Mouse (Mus musculus): ENCODE results near the gene Msantd2. TPM values are rescaled to one million over a fixed set of nuclear protein-coding genes. Genes with fewer than 3 reads are reported as not detected.

The Msantd2 gene
- polyA plus RNA-seq, 1 experiment from 2014 or later, result 33.0 TPM

- no peak for ATAC-seq (replicated peaks; ENCODE audit: insufficient number of reproducible peaks, low FRiP score, low TSS enrichment, low read depth)
- Histone ChIP-seq H3K27ac (replicated peaks; ENCODE audit: low read depth, low read length) (no peak overlapping the region), H3K4me2 (ENCODE audit: low read depth, low read length) (no peak overlapping the region), H3K4me1 (ENCODE audit: control insufficient read depth, insufficient read depth, low read length) (no peaks in the 10 kb centered on the region), H3K36me3 (replicated peaks; ENCODE audit: control insufficient read depth, insufficient read depth, low read depth, low read length) (no peaks in the 10 kb centered on the region), H3K9me3 (replicated peaks; ENCODE audit: control insufficient read depth, low read length) (no peaks in the 10 kb centered on the region), H3K4me3 (ENCODE audit: low read depth, low read length) (no peak overlapping the region), H3K9ac (replicated peaks; ENCODE audit: low read length) (no peak overlapping the region), H3K27me3 (ENCODE audit: control insufficient read depth, insufficient read depth, low read length) (no peaks in the 10 kb centered on the region)
- 58% methylated on average over 3 of the region's 3 CpGs for WGBS
- no peak for DNase-seq (ENCODE audit: low spot score)
Observed at GRCm38 (mm10) chr9:37572204-37572876, 83.2 kb downstream of the Msantd2 start.

Other genes with a start within 250 kb of the Msantd2 start
- gene Slc37a2, start 233.6 kb upstream of the Msantd2 start, polyA plus RNA-seq (2014; fragmentation: Nextera tagmentation; extraction: Ambion mirVana), result 1.5 and 2.9 TPM in 2 replicates
- 5.5 and 8.0 TPM in 2 replicates for gene Ccdc15, start 140.9 kb upstream of the Msantd2 start, polyA plus RNA-seq (2014; fragmentation: Nextera tagmentation; extraction: Ambion mirVana)
- not detected in 2 replicates for gene Hepacam, start 122.0 kb upstream of the Msantd2 start, polyA plus RNA-seq (2014; fragmentation: Nextera tagmentation; extraction: Ambion mirVana)
- gene Robo4, start 87.4 kb upstream of the Msantd2 start, polyA plus RNA-seq (2014; fragmentation: Nextera tagmentation; extraction: Ambion mirVana), result 6.0 and 6.5 TPM in 2 replicates
- gene Robo3, start 56.1 kb upstream of the Msantd2 start, polyA plus RNA-seq (2014; fragmentation: Nextera tagmentation; extraction: Ambion mirVana), result 4.9 and 6.6 TPM in 2 replicates
- gene Esam, start 38.8 kb downstream of the Msantd2 start, polyA plus RNA-seq (2014; fragmentation: Nextera tagmentation; extraction: Ambion mirVana), result 26.3 and 33.1 TPM in 2 replicates
- gene Vsig2, start 49.9 kb downstream of the Msantd2 start, polyA plus RNA-seq (2014; fragmentation: Nextera tagmentation; extraction: Ambion mirVana), result 0.49 TPM in 1 of 2 replicates, not detected in the other
- gene Nrgn, start 63.6 kb downstream of the Msantd2 start, polyA plus RNA-seq (2014; fragmentation: Nextera tagmentation; extraction: Ambion mirVana), result 1.9 and 3.4 TPM in 2 replicates
- 5.8 and 8.0 TPM in 2 replicates for gene Siae, start 66.4 kb downstream of the Msantd2 start, polyA plus RNA-seq (2014; fragmentation: Nextera tagmentation; extraction: Ambion mirVana)
- gene Spa17, start 124.4 kb downstream of the Msantd2 start, polyA plus RNA-seq (2014; fragmentation: Nextera tagmentation; extraction: Ambion mirVana), result 10.7 and 11.0 TPM in 2 replicates
- 137 and 149 TPM in 2 replicates for gene Tbrg1, start 168.0 kb downstream of the Msantd2 start, polyA plus RNA-seq (2014; fragmentation: Nextera tagmentation; extraction: Ambion mirVana)
- gene Panx3, start 179.9 kb downstream of the Msantd2 start, polyA plus RNA-seq (2014; fragmentation: Nextera tagmentation; extraction: Ambion mirVana), result 0.08 and 0.56 TPM in 2 replicates
- not detected in 2 replicates for gene Olfr160, start 226.9 kb downstream of the Msantd2 start, polyA plus RNA-seq (2014; fragmentation: Nextera tagmentation; extraction: Ambion mirVana)